ENCODE assay signal across 8 mouse cellular contexts in genomic region chr11:94880896-94881840, GRCm38 (mm10). TPM values are rescaled to one million over a fixed set of nuclear protein-coding genes. Genes with fewer than 3 reads are reported as not detected.
DNase-seq lines count a peak whose midpoint lies in the region; ATAC-seq lines count a peak whose summit lies in the region.

No protein-coding gene starts in this region.

- peak; percentile 57 for DNase-seq in kidney, postnatal 10 days
- no peak for DNase-seq in kidney, adult 8-10 months
- peak; percentile 80 for DNase-seq in embryo, embryonic 10.5 days (ENCODE audit: low spot score)
- DNase-seq in cerebellum, postnatal 25 days, result no peak
- no peak for DNase-seq in thymus, postnatal 14 days

- H3K27ac ChIP-seq in heart, embryonic 16.5 days (ENCODE audit: low read length), result peak overlapping the region; percentile 70
- no peak overlapping the region for H3K27ac ChIP-seq in midbrain, embryonic 13.5 days

- H3K36me3 ChIP-seq in heart, embryonic 16.5 days (ENCODE audit: control insufficient read depth, insufficient read depth), result no peaks in the 10 kb centered on the region
- no peaks in the 10 kb centered on the region for H3K36me3 ChIP-seq in midbrain, embryonic 13.5 days

- 7% methylated on average over 27 of the region's 27 CpGs for WGBS in heart, embryonic 16.5 days
- WGBS in midbrain, embryonic 13.5 days, result 5% methylated on average over 27 of the region's 27 CpGs

- no peaks in the 10 kb centered on the region for H3K9me3 ChIP-seq in heart, embryonic 16.5 days (replicated peaks; ENCODE audit: control insufficient read depth, low read length)
- H3K9me3 ChIP-seq in midbrain, embryonic 13.5 days, result no peaks in the 10 kb centered on the region

- peaks cover 26% of the 10 kb centered on the region for H3K27me3 ChIP-seq in heart, embryonic 16.5 days (ENCODE audit: control insufficient read depth, insufficient read depth, low read length)
- peaks cover 57% of the 10 kb centered on the region for H3K27me3 ChIP-seq in midbrain, embryonic 13.5 days

- peak overlapping the region; percentile 30 for H3K4me3 ChIP-seq in heart, embryonic 16.5 days (ENCODE audit: low read length)
- H3K4me3 ChIP-seq in midbrain, embryonic 13.5 days (replicated peaks), result peak overlapping the region; percentile 18

- peak overlapping the region; percentile 45 for H3K9ac ChIP-seq in heart, embryonic 16.5 days (ENCODE audit: low read length)
- H3K9ac ChIP-seq in midbrain, embryonic 13.5 days (replicated peaks), result peak overlapping the region; percentile 24; the same call in 1 of the 2 replicates

- no peak for ATAC-seq in heart, embryonic 16.5 days (replicated peaks; ENCODE audit: extremely low read depth, insufficient read depth, low FRiP score)
- ATAC-seq in midbrain, embryonic 13.5 days, result no peak
- no peak for ATAC-seq in inflammation-experienced regulatory T-cells, adult 6 months

- H3K4me1 ChIP-seq in heart, embryonic 16.5 days (ENCODE audit: control insufficient read depth, insufficient read depth, low read length), result peaks cover 22% of the 10 kb centered on the region
- peaks cover 22% of the 10 kb centered on the region for H3K4me1 ChIP-seq in midbrain, embryonic 13.5 days (replicated peaks)

- H3K4me2 ChIP-seq in heart, embryonic 16.5 days (ENCODE audit: low read depth, low read length), result peak overlapping the region; percentile 62
- H3K4me2 ChIP-seq in midbrain, embryonic 13.5 days (replicated peaks), result peak overlapping the region; percentile 50

RNA-seq across cellular contexts. Expression of gene Col1a1, which starts 54.9 kb away (rescaled TPM):
- polyA plus RNA-seq in heart, embryonic 16.5 days (2015; fragmentation: Nextera tagmentation; extraction: Ambion mirVana), result 669 and 799 TPM in 2 replicates
- polyA plus RNA-seq in midbrain, embryonic 13.5 days (2015; fragmentation: Nextera tagmentation; extraction: Ambion mirVana), result 51.5 and 68.9 TPM in 2 replicates
- under 1 TPM; 0.13 to 0.62 (median 0.15) TPM for polyA plus RNA-seq in inflammation-experienced regulatory T-cells, adult 6 months (2017; shearing (Covaris generic))

Comparison
In these comparisons a context has a peak if more than half of its experiments do, and no peak if none do; other contexts are left out.
1. DNase-seq: peak in kidney, postnatal 10 days (single experiment) and embryo, embryonic 10.5 days (single experiment); none in kidney, adult 8-10 months (0 of 2), cerebellum, postnatal 25 days (0 of 2) and thymus, postnatal 14 days (single experiment).
2. RNA of gene Col1a1, which starts 54.9 kb away (polyA plus RNA-seq): 669 to 799 TPM in heart, embryonic 16.5 days and 51.5 to 68.9 TPM in midbrain, embryonic 13.5 days; 0.13 to 0.62 TPM in inflammation-experienced regulatory T-cells, adult 6 months; every median in the first group is over 10 times any median in the second.